Mouse (Mus musculus) lung, postnatal 4 days (tissue): ENCODE measurements around the gene Pitpnm1.
A peak's percentile ranks its signal among the peaks of the same experiment; 100 is the strongest.
"Not testable (repeated sequence)": the region's sequence is repeated elsewhere in the genome, so short reads cannot be mapped to it uniquely, and the experiment has no call there.

Source experiments
- DNase-seq, 2 experiments: peaks; one replicate each; pipeline ENCODE4 v3.0.0; 2021

Pitpnm1 gene

DNA sequence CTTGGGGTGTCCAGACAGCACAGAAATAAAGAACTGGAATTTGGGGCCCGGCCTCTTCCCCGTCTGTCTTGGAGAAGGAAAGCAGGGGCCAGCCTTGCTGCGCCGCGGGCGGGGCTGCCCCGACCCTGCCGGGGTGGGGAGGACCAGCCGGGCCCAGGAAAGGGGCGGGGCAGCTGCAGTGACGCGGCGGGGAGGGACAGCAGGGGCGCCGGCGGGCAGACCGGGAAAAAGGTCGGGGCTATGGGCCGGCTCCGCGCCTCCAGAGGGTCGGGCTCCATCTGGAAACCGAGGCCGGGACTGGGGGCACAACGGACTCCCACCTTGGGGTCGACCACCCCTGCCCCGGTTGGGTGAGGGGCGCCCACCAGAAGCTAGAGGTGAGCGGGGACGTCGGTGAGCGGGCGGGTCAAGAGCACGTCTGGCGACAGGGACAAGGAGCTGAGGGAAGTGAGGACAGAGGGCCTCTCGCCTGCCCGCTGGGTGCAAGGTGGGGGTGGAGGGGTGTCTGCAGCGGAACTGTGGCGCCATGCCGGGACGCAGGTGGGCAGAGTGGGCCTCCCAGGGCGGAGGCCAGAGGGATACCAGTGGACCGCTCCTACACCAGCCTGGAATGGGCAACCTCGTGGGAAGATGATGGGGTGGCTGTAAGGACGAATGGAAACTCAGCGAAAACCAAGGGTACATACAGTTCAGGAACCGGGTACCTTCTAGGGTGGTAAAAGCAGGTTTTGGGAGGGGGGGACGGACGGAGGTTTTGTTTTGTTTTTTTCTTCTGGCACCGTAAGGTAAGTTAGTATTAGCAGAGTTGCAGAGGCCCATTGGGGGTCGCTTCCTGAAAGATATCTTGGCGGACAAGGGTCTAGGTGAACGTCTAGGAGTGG is at the start of gene Pitpnm1:
Gene Pitpnm1 (plus strand): TSS at position 162 of the 881 bp plus-strand sequence.
- peak; percentile 87 to 88 for DNase-seq

DNA sequence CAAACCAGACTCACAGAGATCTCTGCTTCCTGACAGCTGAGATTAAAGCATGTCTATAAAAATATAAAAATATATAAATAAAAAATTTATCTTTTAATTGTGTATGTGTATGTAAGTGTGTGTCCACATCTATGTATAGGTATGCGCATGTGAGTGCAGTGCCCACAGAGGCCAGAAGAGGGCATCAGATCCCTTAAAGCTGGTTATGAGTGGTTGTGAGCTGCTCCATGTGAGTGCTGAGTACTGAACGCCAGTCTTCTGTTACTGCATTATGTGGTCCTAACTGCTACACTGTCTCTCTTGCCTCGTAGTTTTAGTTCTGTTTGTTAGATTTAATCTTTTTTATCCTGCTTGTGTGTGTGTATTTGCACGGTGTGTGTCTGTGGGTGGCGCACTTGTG is 48.8 kb upstream of the Pitpnm1 start:
- DNase-seq = no peak

DNA sequence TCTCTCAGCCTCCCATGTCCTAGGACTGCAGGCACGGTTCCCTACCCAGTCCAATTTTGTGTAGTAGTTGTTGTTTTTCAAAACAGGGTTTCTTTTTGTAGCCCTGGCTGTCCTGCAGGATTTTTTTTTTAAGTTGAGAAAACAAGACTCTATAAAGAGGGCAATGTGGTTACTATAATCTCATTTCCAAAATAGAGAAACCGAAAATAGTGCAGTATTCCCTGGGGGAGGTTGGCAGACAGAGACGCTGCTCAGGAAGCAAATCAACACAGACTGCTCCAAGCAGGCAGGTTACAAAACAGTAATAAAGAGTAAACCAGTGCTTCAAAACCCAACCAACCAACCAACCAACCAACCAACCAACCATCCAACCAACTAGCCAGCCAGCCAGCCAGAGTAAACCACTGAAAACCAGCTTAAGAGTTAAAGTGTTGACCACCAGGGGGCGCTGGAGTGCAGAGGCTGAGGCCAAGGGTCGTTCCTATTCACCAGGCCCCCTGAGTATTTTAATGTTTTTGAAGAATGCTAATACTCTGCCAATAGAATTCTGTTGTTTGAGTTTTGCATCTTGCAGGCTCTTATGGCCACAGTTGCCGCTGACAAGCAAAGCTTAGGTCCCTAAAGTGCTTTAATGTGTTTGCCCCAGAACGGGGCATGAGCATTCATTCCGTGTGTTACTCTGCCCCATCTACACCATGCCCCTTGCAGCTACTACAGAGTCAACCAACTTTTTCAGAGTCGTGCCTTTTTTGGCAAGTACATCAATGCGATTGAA is 47.9 kb upstream of the Pitpnm1 start:
- peak; percentile 49 to 77 for DNase-seq

DNA sequence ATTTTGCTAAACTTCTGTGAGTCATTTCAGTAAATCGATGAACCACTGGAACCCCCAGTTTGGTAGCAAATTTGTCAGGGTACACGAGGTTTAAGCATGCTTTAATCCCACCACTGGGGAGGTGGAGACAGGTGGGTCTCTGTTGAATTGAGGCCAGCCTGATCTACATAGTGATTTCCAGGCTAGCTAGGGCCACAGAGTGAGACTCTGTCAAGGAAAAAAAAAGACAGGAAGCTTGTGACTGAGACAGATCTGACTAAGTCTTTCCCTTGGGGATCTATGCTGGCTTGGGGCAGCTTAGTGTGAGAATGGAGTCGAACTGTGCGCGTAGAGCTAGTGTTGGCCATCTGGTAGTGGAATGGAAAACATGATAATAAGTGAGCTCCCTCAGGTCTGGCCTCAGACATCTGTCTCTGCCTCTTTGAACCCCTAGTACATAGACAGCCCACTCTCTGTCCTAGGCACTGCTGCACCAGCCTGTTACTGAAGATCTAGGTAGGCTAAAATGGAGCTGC is 47.2 kb upstream of the Pitpnm1 start:
- DNase-seq = no peak

DNA sequence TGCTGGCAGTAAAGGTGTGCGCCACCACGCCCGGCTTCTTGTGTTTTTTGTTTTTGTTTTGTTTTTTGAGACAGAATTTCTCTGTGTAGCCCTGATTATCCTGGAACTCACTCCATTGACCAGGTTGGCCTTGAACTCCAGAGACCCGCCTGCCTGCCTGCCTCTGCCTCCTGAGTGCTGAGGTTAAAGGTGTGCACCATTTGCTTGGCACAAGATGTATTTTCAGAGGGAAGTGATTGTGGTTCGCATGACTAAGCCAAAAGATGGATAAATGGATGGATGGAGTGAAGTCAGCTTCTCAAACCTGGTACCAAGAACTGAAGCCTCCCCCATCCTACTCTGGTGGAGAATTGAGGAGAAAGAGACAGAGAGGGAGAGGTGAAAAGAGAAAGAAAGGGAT is 45.2 kb upstream of the Pitpnm1 start:
- DNase-seq = no peak

DNA sequence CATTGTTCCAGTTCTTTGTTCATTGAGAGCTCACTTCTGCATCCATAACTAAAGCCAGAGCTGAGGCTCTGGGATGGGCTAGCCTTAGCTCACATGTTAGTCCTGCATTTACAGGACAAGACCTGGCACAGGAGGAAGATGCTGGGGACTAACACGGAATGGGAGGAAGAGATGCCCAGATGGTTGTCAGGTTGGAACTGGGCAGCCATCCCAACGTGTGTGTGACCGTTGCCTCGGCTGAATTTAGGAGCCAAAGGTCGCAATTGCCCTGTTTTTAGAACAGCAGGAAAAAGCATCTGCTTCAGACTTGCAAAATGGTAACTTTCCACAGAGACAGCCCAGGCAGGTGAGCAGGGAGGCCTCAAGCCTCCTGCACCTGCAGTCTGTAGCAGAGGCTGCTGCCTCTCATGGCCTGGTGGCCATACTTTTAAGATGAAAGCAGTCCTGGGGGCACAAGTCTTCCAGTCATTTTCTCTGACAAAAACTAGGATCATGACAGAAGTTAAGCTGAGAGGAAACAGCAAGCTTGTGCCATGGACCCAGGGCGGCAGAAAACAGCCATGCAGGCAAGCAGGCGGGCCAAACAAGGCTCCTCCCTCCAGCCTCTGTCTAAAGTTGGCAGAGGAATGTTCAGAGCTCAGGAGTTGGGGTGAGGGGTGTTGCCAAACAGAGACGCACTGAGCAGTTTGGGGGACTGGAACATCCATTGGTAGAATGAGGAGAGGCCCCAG is 44.4 kb upstream of the Pitpnm1 start:
- peak in 1 of 2 experiments; percentile 16 for DNase-seq

DNA sequence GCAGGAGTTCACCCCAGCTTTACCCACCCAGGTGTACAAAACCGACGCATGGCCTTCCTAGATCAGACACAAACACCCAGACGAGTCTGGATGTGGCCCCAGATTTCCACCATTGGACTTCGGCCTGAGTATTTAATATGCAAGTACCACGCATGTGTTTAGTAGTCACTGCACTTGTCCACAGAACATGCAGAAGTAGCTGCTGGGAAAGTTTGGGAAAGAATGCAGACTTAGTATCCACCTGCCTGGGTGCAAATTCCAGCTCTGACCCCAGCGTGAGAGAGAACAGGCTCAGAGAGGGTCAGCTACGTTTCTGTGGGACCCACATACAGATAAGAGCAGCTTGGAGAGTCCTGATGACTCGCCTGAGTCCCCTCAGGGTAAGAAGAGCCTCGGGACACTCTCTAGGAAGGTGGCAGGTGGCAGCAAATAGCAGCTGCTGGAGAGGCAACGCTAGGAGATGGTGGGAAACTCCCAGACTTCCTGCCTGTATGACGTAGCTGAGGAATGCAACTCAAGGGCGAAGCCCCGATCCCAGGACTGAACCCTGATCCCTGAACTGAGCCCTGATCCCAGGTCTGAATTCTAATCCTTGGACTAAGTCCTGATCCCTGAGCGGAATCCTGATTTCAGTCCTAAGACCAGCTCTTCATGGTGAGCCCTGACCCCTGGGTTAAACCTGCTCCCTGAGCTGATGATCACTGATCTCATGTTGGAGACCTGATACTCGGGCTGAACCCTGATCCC is 43.7 kb upstream of the Pitpnm1 start:
- DNase-seq = peak in 1 of 2 experiments; percentile 24

DNA sequence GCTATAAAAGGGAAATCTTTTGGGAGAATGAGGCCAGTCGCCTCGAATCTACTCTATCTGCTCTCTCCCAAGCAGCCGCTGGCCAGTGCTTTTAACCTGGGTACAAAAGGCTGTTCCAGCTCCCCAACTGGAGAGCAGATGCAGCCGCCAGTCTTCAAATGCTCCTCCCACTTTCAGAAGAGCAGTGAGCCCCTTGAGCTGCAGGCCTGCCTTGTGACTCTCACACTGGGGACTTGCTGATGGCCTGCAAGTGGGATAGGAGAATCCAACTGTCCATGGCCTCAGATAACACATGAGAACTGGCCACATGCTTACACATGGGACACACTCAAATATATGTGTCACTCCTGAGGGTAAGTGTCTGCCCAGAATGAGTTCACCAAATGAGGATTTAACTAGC is 43.1 kb upstream of the Pitpnm1 start:
- peak in 1 of 2 experiments; percentile 22 for DNase-seq

DNA sequence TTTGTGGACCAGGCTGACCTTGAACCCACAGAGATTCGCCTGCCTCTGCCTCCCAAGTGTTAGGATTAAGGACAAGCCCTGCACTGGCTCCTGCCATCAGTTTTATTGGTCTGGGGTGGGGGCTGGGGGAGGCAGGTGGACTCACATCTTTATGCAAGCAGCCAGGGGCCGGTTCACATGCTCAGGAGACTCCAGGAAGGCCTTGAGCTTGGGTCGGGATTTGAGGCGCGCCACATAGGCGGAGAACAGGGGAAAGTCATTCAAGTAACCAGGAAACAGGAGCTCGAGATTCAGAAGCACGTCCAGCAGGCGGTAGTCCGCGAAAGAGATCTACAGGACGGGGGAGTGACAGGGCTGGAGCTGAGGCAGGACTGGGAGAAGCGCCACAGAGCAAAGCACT is 42.4 kb upstream of the Pitpnm1 start:
- peak in 1 of 2 experiments; percentile 18 for DNase-seq

DNA sequence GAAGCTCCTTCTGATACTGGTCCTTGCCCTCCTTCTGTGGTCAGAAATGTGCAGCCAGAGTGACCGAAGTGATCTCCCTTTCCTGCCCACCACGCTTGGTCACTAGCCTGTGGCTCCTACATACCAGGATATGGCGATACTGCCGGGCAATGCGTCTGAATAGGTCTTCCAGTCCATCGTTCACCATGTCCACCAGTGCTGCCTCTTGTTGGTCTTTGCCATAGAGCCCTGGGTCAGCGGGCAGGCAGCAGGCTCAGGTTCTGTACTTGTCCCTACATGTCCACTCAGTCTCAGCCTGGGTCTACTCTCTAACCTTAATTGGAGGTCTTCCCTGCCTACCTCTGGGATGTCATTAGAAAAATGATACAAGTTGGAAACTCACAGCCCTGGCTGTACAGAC is 41.8 kb upstream of the Pitpnm1 start:
- DNase-seq = peak in 1 of 2 experiments; percentile 15

DNA sequence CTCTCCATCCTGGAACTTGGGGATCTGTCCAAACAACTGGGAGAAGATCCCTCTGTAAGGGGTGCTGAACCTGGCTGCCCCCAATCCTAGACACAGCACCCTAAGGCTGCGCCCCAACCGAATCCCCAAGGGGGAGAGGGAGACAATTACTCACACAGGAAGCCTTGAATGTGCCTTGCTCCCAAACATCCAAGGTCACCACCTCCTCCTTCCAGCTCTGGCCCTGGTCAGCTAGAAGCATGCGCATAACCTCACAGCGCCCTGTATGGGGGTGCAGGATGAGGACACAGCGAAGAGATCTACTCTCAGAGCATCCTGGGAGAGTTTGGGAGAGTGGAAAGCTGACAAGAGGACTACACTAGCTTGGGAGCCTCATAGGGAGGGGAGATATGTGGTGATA is 41.2 kb upstream of the Pitpnm1 start:
- DNase-seq = peak in 1 of 2 experiments; percentile 18

DNA sequence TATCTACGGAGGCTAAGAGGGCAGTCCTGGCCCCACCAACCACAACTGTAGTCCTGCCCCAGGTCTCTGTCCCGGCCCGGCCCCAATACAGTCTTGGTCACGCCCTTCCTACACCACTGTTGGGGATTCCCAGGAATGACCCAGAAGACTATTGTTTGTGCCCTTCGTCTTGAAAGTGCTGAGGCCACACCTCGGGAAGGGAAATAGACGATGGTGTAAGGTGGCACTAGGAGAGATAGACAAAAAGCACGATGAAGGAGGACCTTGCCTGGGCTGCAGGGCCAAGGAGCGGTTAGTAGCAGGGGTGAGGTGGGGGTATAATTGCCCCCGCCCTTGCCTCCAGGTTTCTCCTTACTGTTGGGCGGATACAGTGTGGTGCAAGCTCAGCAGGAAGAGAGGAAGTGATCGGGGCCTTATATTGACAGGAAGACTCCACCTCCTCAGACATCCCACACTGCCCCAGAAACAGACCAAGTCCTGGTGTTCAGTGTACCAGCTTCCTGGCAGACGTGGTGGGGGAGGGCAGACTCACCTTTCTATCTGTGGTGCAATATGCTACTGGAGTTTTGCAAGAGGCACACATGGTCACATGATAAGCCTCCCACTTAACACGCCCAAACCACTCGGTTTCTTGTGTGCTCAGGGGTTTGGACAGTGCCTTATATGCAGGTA is 40.6 kb upstream of the Pitpnm1 start, which contains the start of gene Gstp3:
Gene Gstp3 (minus strand): TSS at position 501 of the 672 bp plus-strand sequence.
- peak; percentile 55 to 64 for DNase-seq

DNA sequence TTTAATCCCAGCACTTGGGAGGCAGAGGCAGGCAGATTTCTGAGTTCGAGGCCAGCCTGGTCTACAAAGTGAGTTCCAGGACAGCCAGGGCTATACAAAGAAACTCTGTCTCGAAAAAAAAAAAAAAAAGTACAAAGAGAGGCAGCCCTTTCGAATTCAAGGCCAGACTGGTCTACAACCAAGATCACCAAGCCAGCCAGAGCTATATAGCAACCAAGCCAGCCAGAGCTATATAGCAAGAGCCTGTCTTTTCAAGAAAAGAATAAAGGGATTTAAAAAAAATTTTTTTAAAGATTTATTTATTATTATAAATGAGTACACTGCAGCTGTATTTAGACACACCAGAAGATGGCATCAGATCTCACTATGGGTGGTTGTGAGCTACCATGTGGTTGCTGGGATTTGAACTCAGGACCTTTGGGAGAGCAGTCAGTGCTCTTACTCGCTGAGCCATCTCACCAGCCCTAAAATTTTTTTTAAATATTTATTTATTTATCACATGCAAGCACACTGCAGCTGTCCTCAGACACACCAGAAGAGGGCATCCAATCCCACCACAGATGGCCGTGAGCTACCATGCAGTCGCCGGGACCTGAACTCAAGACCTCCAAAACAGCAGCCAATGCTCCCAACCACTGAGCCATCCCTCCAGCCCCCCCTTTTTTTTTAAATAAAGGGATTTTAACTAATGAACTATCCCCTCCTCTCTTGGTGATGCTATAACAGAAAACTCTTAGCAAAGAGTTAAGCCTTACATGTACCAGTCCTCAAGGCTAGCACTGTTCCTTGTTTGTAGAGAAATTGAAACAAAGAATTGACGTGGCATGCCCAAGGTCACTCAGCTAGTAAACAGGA is 39.5 kb upstream of the Pitpnm1 start:
- peak in 1 of 2 experiments; percentile 13 for DNase-seq

DNA sequence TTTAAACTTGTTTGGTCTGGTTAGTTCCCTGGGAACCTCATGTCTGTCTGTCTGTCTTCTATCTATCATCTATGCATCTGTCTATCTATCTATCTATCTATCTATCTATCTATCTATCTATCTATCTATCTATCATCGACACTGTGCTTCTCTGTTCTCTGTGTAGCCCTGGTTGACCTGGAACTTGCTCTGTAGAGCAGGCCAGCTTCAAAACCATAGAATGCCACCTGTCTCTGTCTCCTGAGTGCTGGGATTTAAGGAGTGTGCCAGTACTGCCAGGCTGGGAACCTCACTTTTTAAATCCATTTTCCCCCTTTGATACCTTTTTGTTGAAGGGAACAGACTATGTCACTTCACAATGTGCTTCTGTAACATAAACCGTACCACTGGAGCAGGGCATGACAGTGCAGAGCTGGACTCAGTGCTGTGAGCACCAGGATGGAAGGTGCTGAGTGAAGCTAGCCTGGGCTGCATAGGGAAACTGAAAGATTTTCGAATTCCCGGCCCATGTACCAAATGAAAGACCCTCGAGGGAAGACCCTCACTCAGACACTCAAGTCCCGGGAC is 38.8 kb upstream of the Pitpnm1 start:
- no peak for DNase-seq

DNA sequence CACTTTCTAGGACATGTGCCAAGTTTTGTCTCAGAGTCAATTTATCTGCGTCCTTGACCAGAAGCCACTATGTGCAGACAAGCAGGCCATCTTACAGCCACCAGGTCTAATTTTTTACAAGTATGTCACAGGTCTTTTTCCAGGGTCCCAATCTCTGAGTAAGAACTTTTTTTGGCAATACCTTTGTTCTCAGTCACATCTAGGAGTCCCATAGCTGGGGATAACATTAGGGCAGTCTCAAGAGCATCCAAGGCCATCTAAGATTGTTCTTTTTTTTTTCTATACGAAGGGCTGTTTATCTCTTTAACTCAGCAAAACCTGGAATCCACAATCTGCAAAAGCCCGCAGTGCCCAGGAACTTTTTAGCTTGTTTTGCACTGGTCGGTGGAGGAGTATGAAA is 36.4 kb upstream of the Pitpnm1 start:
- not testable (repeated sequence) for DNase-seq

DNA sequence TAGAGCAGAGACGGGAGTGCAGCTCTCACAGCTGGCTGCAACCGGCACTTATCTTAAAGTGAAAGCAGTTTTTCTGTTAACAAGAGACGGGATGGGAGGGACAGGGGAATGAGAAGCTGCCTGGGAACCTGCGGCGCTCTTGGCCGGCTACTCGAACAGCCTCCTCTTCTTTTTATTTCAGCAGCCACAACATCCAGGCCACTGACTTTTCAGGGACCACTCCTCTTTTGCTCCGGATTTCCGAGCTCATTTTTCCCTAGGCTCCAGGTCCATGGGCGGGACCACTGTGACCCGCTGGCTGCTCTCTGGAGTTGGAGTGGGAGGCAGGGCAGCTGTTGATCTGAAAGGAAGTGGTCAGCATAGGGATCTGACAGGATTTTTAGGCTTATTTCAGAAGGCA is 35.3 kb upstream of the Pitpnm1 start:
- DNase-seq = peak in 1 of 2 experiments; percentile 21

DNA sequence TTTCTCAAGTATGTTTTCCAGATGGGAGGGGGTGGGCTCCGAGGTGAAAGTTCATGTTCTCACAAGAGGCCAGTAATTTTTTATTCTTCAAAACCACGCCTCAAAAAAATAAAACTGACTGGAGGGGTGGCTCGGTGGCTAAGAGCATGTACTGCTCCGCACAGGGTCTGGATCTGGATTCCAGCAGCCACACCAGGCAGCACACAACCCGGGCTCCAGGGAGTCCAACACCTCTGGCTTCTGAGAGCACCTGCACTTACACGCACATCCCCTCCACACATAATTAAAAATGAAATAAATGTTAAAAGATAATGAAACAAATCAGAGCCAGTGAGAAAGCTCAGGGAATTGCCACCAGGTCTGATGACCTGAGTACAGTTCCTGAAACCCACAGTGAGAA is 33.5 kb upstream of the Pitpnm1 start:
- peak in 1 of 2 experiments; percentile 18 for DNase-seq

DNA sequence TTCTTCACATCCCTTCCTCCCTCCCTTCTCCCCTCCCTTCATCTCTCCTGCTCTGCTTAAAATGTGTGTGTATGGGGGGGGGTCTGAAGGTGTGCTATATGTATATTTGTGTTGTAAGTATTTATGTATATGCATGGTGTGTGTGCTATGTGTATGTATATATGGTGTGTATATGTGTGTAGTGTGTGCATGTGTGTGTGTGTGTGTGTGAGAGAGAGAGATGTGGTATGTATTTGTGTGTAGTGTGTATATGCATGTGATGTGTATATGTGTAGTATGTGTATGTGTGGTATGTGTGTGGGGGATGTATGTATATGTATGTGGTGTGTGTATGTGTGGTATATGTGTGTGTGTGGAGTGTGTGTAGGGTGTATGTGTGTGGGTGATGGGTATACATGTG is 32.9 kb upstream of the Pitpnm1 start:
- no peak for DNase-seq

DNA sequence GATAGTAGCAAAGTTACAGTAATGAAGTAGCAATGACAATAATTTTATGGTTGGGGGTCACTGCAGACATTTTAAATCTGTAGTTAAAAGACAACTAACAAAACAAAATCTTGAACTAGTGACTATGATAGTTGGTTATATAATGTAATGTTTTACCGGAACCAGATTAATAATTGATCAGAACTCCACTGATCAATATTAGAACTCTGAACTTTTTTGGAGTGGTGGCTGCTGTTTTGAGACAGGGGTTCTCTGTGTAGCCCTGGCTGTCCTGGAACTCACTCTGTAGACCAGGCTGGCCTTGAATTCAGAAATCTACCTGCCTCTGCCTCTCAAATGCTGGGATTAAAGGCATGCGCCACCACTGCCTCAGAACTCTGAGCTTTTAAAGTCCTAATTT is 31.6 kb upstream of the Pitpnm1 start:
- DNase-seq = not testable (repeated sequence)
